Mouse (Mus musculus): ENCODE results near the gene Cdk5r1.

Cdk5r1 gene

GRCm38 (mm10) chr11:80481409-80482050, 4.7 kb downstream of the Cdk5r1 start:
- no peak for DNase-seq (ENCODE audit: low read depth)

GRCm38 (mm10) chr11:80482347-80482746, 5.5 kb downstream of the Cdk5r1 start:
- DNase-seq (ENCODE audit: low read depth), result no peak

- no peak for DNase-seq (ENCODE audit: low read depth)
Measured at GRCm38 (mm10) chr11:80482921-80483320, 6.1 kb downstream of the Cdk5r1 start.

GRCm38 (mm10) chr11:80483536-80484067, 6.8 kb downstream of the Cdk5r1 start:
- no peak for DNase-seq (ENCODE audit: low read depth)

- DNase-seq (ENCODE audit: low read depth), result no peak
Measured at GRCm38 (mm10) chr11:80484191-80484791, 7.5 kb downstream of the Cdk5r1 start.

GRCm38 (mm10) chr11:80485120-80485551, 8.3 kb downstream of the Cdk5r1 start:
- DNase-seq (ENCODE audit: low read depth), result no peak

- no peak for DNase-seq (ENCODE audit: low read depth)
Measured at GRCm38 (mm10) chr11:80485622-80486206, 8.9 kb downstream of the Cdk5r1 start.

- no peak for DNase-seq (ENCODE audit: low read depth)
Measured at GRCm38 (mm10) chr11:80487904-80488587, 11.2 kb downstream of the Cdk5r1 start.

GRCm38 (mm10) chr11:80489172-80489881, 12.5 kb downstream of the Cdk5r1 start:
- peak; percentile 49 for DNase-seq (ENCODE audit: low read depth)

- DNase-seq (ENCODE audit: low read depth), result peak; percentile 44
Measured at GRCm38 (mm10) chr11:80489882-80490196, 13.0 kb downstream of the Cdk5r1 start.

GRCm38 (mm10) chr11:80490831-80491230, 14.0 kb downstream of the Cdk5r1 start:
- DNase-seq (ENCODE audit: low read depth), result no peak

GRCm38 (mm10) chr11:80493186-80493585, 16.4 kb downstream of the Cdk5r1 start:
- DNase-seq (ENCODE audit: low read depth), result no peak

GRCm38 (mm10) chr11:80494852-80495251, 18.0 kb downstream of the Cdk5r1 start:
- DNase-seq (ENCODE audit: low read depth), result no peak

- no peak for DNase-seq (ENCODE audit: low read depth)
Measured at GRCm38 (mm10) chr11:80495972-80496371, 19.1 kb downstream of the Cdk5r1 start.

- DNase-seq (ENCODE audit: low read depth), result no peak
Measured at GRCm38 (mm10) chr11:80496640-80497039, 19.8 kb downstream of the Cdk5r1 start.

GRCm38 (mm10) chr11:80497225-80497919, 20.5 kb downstream of the Cdk5r1 start:
- DNase-seq (ENCODE audit: low read depth), result no peak

GRCm38 (mm10) chr11:80498328-80499070, 21.7 kb downstream of the Cdk5r1 start:
- no peak for DNase-seq (ENCODE audit: low read depth)

GRCm38 (mm10) chr11:80499550-80499952, 22.7 kb downstream of the Cdk5r1 start:
- DNase-seq (ENCODE audit: low read depth), result no peak

- no peak for DNase-seq (ENCODE audit: low read depth)
Measured at GRCm38 (mm10) chr11:80503281-80503680, 26.5 kb downstream of the Cdk5r1 start.

GRCm38 (mm10) chr11:80503726-80504452, 27.1 kb downstream of the Cdk5r1 start:
- DNase-seq (ENCODE audit: low read depth), result peak; percentile 58
